Comparison of ENCODE assay signal across 8 mouse cellular contexts in genomic region chr6:42349006-42349425, GRCm38 (mm10). TPM values are rescaled to one million over a fixed set of nuclear protein-coding genes. Genes with fewer than 3 reads are reported as not detected.
A peak's percentile ranks its signal among the peaks of the same experiment; 100 is the strongest.
DNase-seq lines count a peak whose midpoint lies in the region; ATAC-seq and TF ChIP-seq lines count a peak whose summit lies in the region.

No protein-coding gene starts in this region.

- peaks cover 31% of the 10 kb centered on the region for H3K4me1 ChIP-seq in embryonic facial prominence, embryonic 12.5 days
- peaks cover 40% of the 10 kb centered on the region for H3K4me1 ChIP-seq in kidney, embryonic 16.5 days (ENCODE audit: insufficient read depth, low read length)
- peaks cover 15% of the 10 kb centered on the region for H3K4me1 ChIP-seq in liver, adult 2 months (ENCODE audit: control insufficient read depth, insufficient read depth, low read length)
- peaks cover 23% of the 10 kb centered on the region; the same call in 1 of the 2 replicates for H3K4me1 ChIP-seq in midbrain, postnatal 0 days (ENCODE audit: insufficient read depth, low read length)
- peaks cover 15% of the 10 kb centered on the region for H3K4me1 ChIP-seq in stomach, postnatal 0 days (replicated peaks; ENCODE audit: control insufficient read depth, insufficient read depth)

- under 1% methylated on average over 11 of the region's 11 CpGs for WGBS in embryonic facial prominence, embryonic 12.5 days
- 2% methylated on average over 11 of the region's 11 CpGs for WGBS in kidney, embryonic 16.5 days
- 2% methylated on average over 11 of the region's 11 CpGs for WGBS in liver, adult 2 months
- WGBS in midbrain, postnatal 0 days: 2% methylated on average over 11 of the region's 11 CpGs
- WGBS in stomach, postnatal 0 days: 2% methylated on average over 11 of the region's 11 CpGs

- TF ChIP-seq EP300 in stomach, postnatal 0 days (optimal IDR thresholded peaks at IDR 0.05): no peak

- DNase-seq in CD4-positive helper T cell, adult 2 months (ENCODE audit: low read depth, low spot score): peak; percentile 74
- peak; percentile 83 for DNase-seq in adrenal gland, postnatal 25 days
- peak; percentile 83 to 88 for DNase-seq in heart, adult 9 months (ENCODE audit: low spot score in 2 of 2)
- DNase-seq in liver, adult 2 months (ENCODE audit: extremely low read depth, low read depth, low spot score): no peak
- DNase-seq in midbrain, postnatal 0 days (ENCODE audit: low spot score): peak; percentile 61
- DNase-seq in stomach, postnatal 0 days (ENCODE audit: low spot score): peak; percentile 79

- H3K4me2 ChIP-seq in embryonic facial prominence, embryonic 12.5 days (replicated peaks): peak overlapping the region; percentile 84
- H3K4me2 ChIP-seq in kidney, embryonic 16.5 days (replicated peaks; ENCODE audit: low read depth, low read length): peak overlapping the region; percentile 95
- peak overlapping the region; percentile 92 for H3K4me2 ChIP-seq in midbrain, postnatal 0 days (ENCODE audit: low read depth, low read length, poor library complexity, severe bottlenecking)
- peak overlapping the region; percentile 90 for H3K4me2 ChIP-seq in stomach, postnatal 0 days (replicated peaks; ENCODE audit: low read depth)

- TF ChIP-seq CTCF in liver, adult 2 months (IDR thresholded peaks at IDR 0.05; ENCODE audit: low read depth, low read length): peak; percentile 77
- peak; percentile 57 for TF ChIP-seq CTCF in midbrain, postnatal 0 days (IDR thresholded peaks at IDR 0.05)
- TF ChIP-seq CTCF in stomach, postnatal 0 days (IDR thresholded peaks at IDR 0.05; ENCODE audit: low read depth): peak; percentile 72

- ATAC-seq in embryonic facial prominence, embryonic 12.5 days (ENCODE audit: insufficient number of reproducible peaks, insufficient read depth, low FRiP score, low TSS enrichment): no peak; the same call in 1 of the 2 replicates
- peak; percentile 28 for ATAC-seq in kidney, embryonic 16.5 days (ENCODE audit: low FRiP score, low TSS enrichment)
- ATAC-seq in midbrain, postnatal 0 days (ENCODE audit: low FRiP score): peak; percentile 24
- peak; percentile 28 for ATAC-seq in stomach, postnatal 0 days (ENCODE audit: low FRiP score, low TSS enrichment)

- H3K27ac ChIP-seq in embryonic facial prominence, embryonic 12.5 days: peak overlapping the region; percentile 97
- H3K27ac ChIP-seq in kidney, embryonic 16.5 days (ENCODE audit: low read length): peak overlapping the region; percentile 99
- H3K27ac ChIP-seq in liver, adult 2 months (replicated peaks; ENCODE audit: insufficient read depth, low read depth, low read length): peak overlapping the region; percentile 80
- H3K27ac ChIP-seq in midbrain, postnatal 0 days (ENCODE audit: low read depth, low read length): peak overlapping the region; percentile 77
- H3K27ac ChIP-seq in stomach, postnatal 0 days (replicated peaks): peak overlapping the region; percentile 96

- H3K4me3 ChIP-seq in embryonic facial prominence, embryonic 12.5 days: peak overlapping the region; percentile 73
- peak overlapping the region; percentile 91 for H3K4me3 ChIP-seq in kidney, embryonic 16.5 days (ENCODE audit: low read length)
- H3K4me3 ChIP-seq in liver, adult 2 months (ENCODE audit: insufficient read depth, low read depth, low read length): peak overlapping the region; percentile 68
- peak overlapping the region; percentile 89 for H3K4me3 ChIP-seq in midbrain, postnatal 0 days (ENCODE audit: low read depth, low read length)
- peak overlapping the region; percentile 88 for H3K4me3 ChIP-seq in stomach, postnatal 0 days (ENCODE audit: low read depth, low read length)

- H3K9me3 ChIP-seq in embryonic facial prominence, embryonic 12.5 days: no peaks in the 10 kb centered on the region
- no peaks in the 10 kb centered on the region for H3K9me3 ChIP-seq in kidney, embryonic 16.5 days (ENCODE audit: low read length)
- H3K9me3 ChIP-seq in midbrain, postnatal 0 days (ENCODE audit: low read length): no peaks in the 10 kb centered on the region
- H3K9me3 ChIP-seq in stomach, postnatal 0 days (ENCODE audit: control insufficient read depth, low read length): no peaks in the 10 kb centered on the region

- H3K79me2 ChIP-seq in liver, adult 2 months (ENCODE audit: control insufficient read depth, insufficient read depth, low read length): peaks cover 3% of the 10 kb centered on the region; the same call in 1 of the 2 replicates

- H3K36me3 ChIP-seq in embryonic facial prominence, embryonic 12.5 days: peaks cover 18% of the 10 kb centered on the region; the same call in 1 of the 2 replicates
- H3K36me3 ChIP-seq in kidney, embryonic 16.5 days (ENCODE audit: insufficient read depth, low read length): peaks cover 13% of the 10 kb centered on the region
- H3K36me3 ChIP-seq in liver, adult 2 months (ENCODE audit: control insufficient read depth, insufficient read depth, low read length): no peaks in the 10 kb centered on the region
- no peaks in the 10 kb centered on the region for H3K36me3 ChIP-seq in midbrain, postnatal 0 days (ENCODE audit: insufficient read depth, low read length)
- 0 out of 2 replicates have a peak, but pooled peaks cover 2% of the 10 kb centered on the region for H3K36me3 ChIP-seq in stomach, postnatal 0 days (ENCODE audit: control insufficient read depth, insufficient read depth, low read length)

- TF ChIP-seq POLR2A in liver, adult 2 months (IDR thresholded peaks at IDR 0.05; ENCODE audit: extremely low read depth, insufficient read depth, low read length): no peak

- no peaks in the 10 kb centered on the region for H3K27me3 ChIP-seq in embryonic facial prominence, embryonic 12.5 days
- no peaks in the 10 kb centered on the region for H3K27me3 ChIP-seq in kidney, embryonic 16.5 days (ENCODE audit: insufficient read depth, low read length)
- H3K27me3 ChIP-seq in liver, adult 2 months (ENCODE audit: control insufficient read depth, insufficient read depth, low read length): no peaks in the 10 kb centered on the region
- H3K27me3 ChIP-seq in midbrain, postnatal 0 days (ENCODE audit: insufficient read depth, low read length): no peaks in the 10 kb centered on the region
- no peaks in the 10 kb centered on the region for H3K27me3 ChIP-seq in stomach, postnatal 0 days (ENCODE audit: control insufficient read depth, insufficient read depth, low read length)

- peak overlapping the region; percentile 86 for H3K9ac ChIP-seq in embryonic facial prominence, embryonic 12.5 days
- H3K9ac ChIP-seq in kidney, embryonic 16.5 days (replicated peaks; ENCODE audit: low read length): peak overlapping the region; percentile 95
- peak overlapping the region; percentile 73 for H3K9ac ChIP-seq in liver, adult 2 months (ENCODE audit: low read depth, low read length)
- peak overlapping the region; percentile 70 for H3K9ac ChIP-seq in midbrain, postnatal 0 days (replicated peaks; ENCODE audit: low read length, poor library complexity, severe bottlenecking)
- peak overlapping the region; percentile 93 for H3K9ac ChIP-seq in stomach, postnatal 0 days (ENCODE audit: low read length)

RNA-seq across cellular contexts. Expression of gene Zyx, which starts 0.4 kb away (rescaled TPM):
- 105 and 140 TPM in 2 replicates for total RNA-seq in adrenal gland, postnatal 25 days (2021)
- 102 and 107 TPM in 2 replicates for polyA plus RNA-seq in embryonic facial prominence, embryonic 12.5 days (2016; fragmentation: Nextera tagmentation; extraction: Ambion mirVana)
- 115 and 130 TPM in 2 replicates for polyA plus RNA-seq in kidney, embryonic 16.5 days (2015; fragmentation: Nextera tagmentation; extraction: Ambion mirVana)
- 6.4 and 9.5 TPM in 2 replicates for total RNA-seq in liver, adult 2 months (2014; rRNA removed)
- polyA plus RNA-seq in liver, adult 2 months (2012; rRNA removed): 43.1 and 49.8 TPM in 2 replicates
- total RNA-seq in midbrain, postnatal 0 days (2014; rRNA removed): 47.3 and 71.7 TPM in 2 replicates
- 60.5 and 62.7 TPM in 2 replicates for polyA plus RNA-seq in midbrain, postnatal 0 days (2015; fragmentation: Nextera tagmentation; extraction: Ambion mirVana)
- polyA plus RNA-seq in stomach, postnatal 0 days (2015; fragmentation: Nextera tagmentation; extraction: Ambion mirVana): 60.5 and 68.0 TPM in 2 replicates

RNA-seq across cellular contexts. Expression of gene Epha1, which starts 24.1 kb away (rescaled TPM):
- 0.48 and 0.55 TPM in 2 replicates for total RNA-seq in adrenal gland, postnatal 25 days (2021)
- 4.7 and 7.2 TPM in 2 replicates for polyA plus RNA-seq in embryonic facial prominence, embryonic 12.5 days (2016; fragmentation: Nextera tagmentation; extraction: Ambion mirVana)
- polyA plus RNA-seq in kidney, embryonic 16.5 days (2015; fragmentation: Nextera tagmentation; extraction: Ambion mirVana): 8.2 and 8.6 TPM in 2 replicates
- 27.6 and 30.9 TPM in 2 replicates for total RNA-seq in liver, adult 2 months (2014; rRNA removed)
- 27.1 and 28.1 TPM in 2 replicates for polyA plus RNA-seq in liver, adult 2 months (2012; rRNA removed)
- 0.71 and 1.1 TPM in 2 replicates for total RNA-seq in midbrain, postnatal 0 days (2014; rRNA removed)
- 0.58 and 0.74 TPM in 2 replicates for polyA plus RNA-seq in midbrain, postnatal 0 days (2015; fragmentation: Nextera tagmentation; extraction: Ambion mirVana)
- 19.9 and 20.1 TPM in 2 replicates for polyA plus RNA-seq in stomach, postnatal 0 days (2015; fragmentation: Nextera tagmentation; extraction: Ambion mirVana)

RNA-seq across cellular contexts. Expression of gene Fam131b, which starts 24.6 kb away (rescaled TPM):
- 0.24 TPM in 1 of 2 replicates, not detected in the other for total RNA-seq in adrenal gland, postnatal 25 days (2021)
- 1.2 and 1.4 TPM in 2 replicates for polyA plus RNA-seq in embryonic facial prominence, embryonic 12.5 days (2016; fragmentation: Nextera tagmentation; extraction: Ambion mirVana)
- 0.11 and 0.13 TPM in 2 replicates for polyA plus RNA-seq in kidney, embryonic 16.5 days (2015; fragmentation: Nextera tagmentation; extraction: Ambion mirVana)
- total RNA-seq in liver, adult 2 months (2014; rRNA removed): under 0.01 TPM in 1 of 2 replicates, not detected in the other
- polyA plus RNA-seq in liver, adult 2 months (2012; rRNA removed): not detected in 2 replicates
- 55.6 and 59.6 TPM in 2 replicates for total RNA-seq in midbrain, postnatal 0 days (2014; rRNA removed)
- 5.6 and 6.0 TPM in 2 replicates for polyA plus RNA-seq in midbrain, postnatal 0 days (2015; fragmentation: Nextera tagmentation; extraction: Ambion mirVana)
- 0.10 and 0.12 TPM in 2 replicates for polyA plus RNA-seq in stomach, postnatal 0 days (2015; fragmentation: Nextera tagmentation; extraction: Ambion mirVana)

RNA-seq across cellular contexts. Expression of gene Tas2r143, which starts 51.0 kb away (rescaled TPM):
- total RNA-seq in adrenal gland, postnatal 25 days (2021): 7.4 and 11.8 TPM in 2 replicates
- not detected in 2 replicates for polyA plus RNA-seq in embryonic facial prominence, embryonic 12.5 days (2016; fragmentation: Nextera tagmentation; extraction: Ambion mirVana)
- polyA plus RNA-seq in kidney, embryonic 16.5 days (2015; fragmentation: Nextera tagmentation; extraction: Ambion mirVana): not detected in 2 replicates
- 0.27 and 0.83 TPM in 2 replicates for total RNA-seq in liver, adult 2 months (2014; rRNA removed)
- polyA plus RNA-seq in liver, adult 2 months (2012; rRNA removed): 0.13 and 0.17 TPM in 2 replicates
- not detected in 2 replicates for total RNA-seq in midbrain, postnatal 0 days (2014; rRNA removed)
- polyA plus RNA-seq in midbrain, postnatal 0 days (2015; fragmentation: Nextera tagmentation; extraction: Ambion mirVana): not detected in 2 replicates
- polyA plus RNA-seq in stomach, postnatal 0 days (2015; fragmentation: Nextera tagmentation; extraction: Ambion mirVana): not detected in 2 replicates

RNA-seq across cellular contexts. Expression of gene Tas2r135, which starts 56.2 kb away (rescaled TPM):
- 7.3 and 9.4 TPM in 2 replicates for total RNA-seq in adrenal gland, postnatal 25 days (2021)
- not detected in 2 replicates for polyA plus RNA-seq in embryonic facial prominence, embryonic 12.5 days (2016; fragmentation: Nextera tagmentation; extraction: Ambion mirVana)
- not detected in 2 replicates for polyA plus RNA-seq in kidney, embryonic 16.5 days (2015; fragmentation: Nextera tagmentation; extraction: Ambion mirVana)
- 0.27 and 0.28 TPM in 2 replicates for total RNA-seq in liver, adult 2 months (2014; rRNA removed)
- polyA plus RNA-seq in liver, adult 2 months (2012; rRNA removed): not detected in 2 replicates
- total RNA-seq in midbrain, postnatal 0 days (2014; rRNA removed): not detected in 2 replicates
- polyA plus RNA-seq in midbrain, postnatal 0 days (2015; fragmentation: Nextera tagmentation; extraction: Ambion mirVana): not detected in 2 replicates
- not detected in 2 replicates for polyA plus RNA-seq in stomach, postnatal 0 days (2015; fragmentation: Nextera tagmentation; extraction: Ambion mirVana)
